Mouse (Mus musculus) layer of hippocampus, adult 9-10 months (tissue): ENCODE results near the gene Apoa4.

Experiments
- DNase-seq: peaks from one replicate; pipeline ENCODE4 v3.0.0; 2022; ENCODE audit warnings: low spot score

Gene Apoa4

GRCm38 (mm10) chr9:46227064-46227614, 13.4 kb upstream of the Apoa4 start:
- DNase-seq = no peak

GRCm38 (mm10) chr9:46228491-46228890, 12.0 kb upstream of the Apoa4 start, which contains the start of gene Apoa1:
Apoa1 (plus strand) TSS chr9:46228580.
- no peak for DNase-seq

- DNase-seq = peak; percentile 67
Observed at GRCm38 (mm10) chr9:46229573-46230449, 10.7 kb upstream of the Apoa4 start.

- no peak for DNase-seq
Observed at GRCm38 (mm10) chr9:46230450-46230975, 10.0 kb upstream of the Apoa4 start.

GRCm38 (mm10) chr9:46235196-46235595, 5.3 kb upstream of the Apoa4 start:
- no peak for DNase-seq

GRCm38 (mm10) chr9:46235596-46235648, 5.1 kb upstream of the Apoa4 start, which contains the start of gene Apoc3:
Apoc3 (minus strand) TSS chr9:46235636.
- no peak for DNase-seq

GRCm38 (mm10) chr9:46235649-46236048, 4.8 kb upstream of the Apoa4 start:
- no peak for DNase-seq

GRCm38 (mm10) chr9:46238850-46239249, 1.6 kb upstream of the Apoa4 start:
- no peak for DNase-seq

- no peak for DNase-seq
Observed at GRCm38 (mm10) chr9:46241818-46242217, 1.3 kb downstream of the Apoa4 start.

GRCm38 (mm10) chr9:46243122-46243521, 2.6 kb downstream of the Apoa4 start:
- DNase-seq = no peak

GRCm38 (mm10) chr9:46243584-46243983, 3.1 kb downstream of the Apoa4 start:
- DNase-seq = no peak

GRCm38 (mm10) chr9:46246752-46247324, 6.3 kb downstream of the Apoa4 start:
- peak; percentile 46 for DNase-seq

GRCm38 (mm10) chr9:46256177-46256576, 15.7 kb downstream of the Apoa4 start:
- no peak for DNase-seq

GRCm38 (mm10) chr9:46256658-46257385, 16.3 kb downstream of the Apoa4 start:
- no peak for DNase-seq

GRCm38 (mm10) chr9:46257546-46257945, 17.1 kb downstream of the Apoa4 start:
- no peak for DNase-seq

- DNase-seq = no peak
Observed at GRCm38 (mm10) chr9:46259111-46259510, 18.6 kb downstream of the Apoa4 start.

GRCm38 (mm10) chr9:46261131-46261530, 20.6 kb downstream of the Apoa4 start:
- no peak for DNase-seq

GRCm38 (mm10) chr9:46268343-46268873, 27.9 kb downstream of the Apoa4 start, which contains the start of gene Apoa5:
Apoa5 (plus strand) TSS chr9:46268633.
- no peak for DNase-seq

- DNase-seq = no peak
Observed at GRCm38 (mm10) chr9:46269125-46269524, 28.6 kb downstream of the Apoa4 start.

- no peak for DNase-seq
Observed at GRCm38 (mm10) chr9:46270782-46271181, 30.3 kb downstream of the Apoa4 start.

- no peak for DNase-seq
Observed at GRCm38 (mm10) chr9:46272070-46272469, 31.6 kb downstream of the Apoa4 start.

GRCm38 (mm10) chr9:46272677-46273454, 32.4 kb downstream of the Apoa4 start, which contains the start of gene Zpr1:
Zpr1 (plus strand) TSS chr9:46273064.
- DNase-seq = peak; percentile 76
